Mouse (Mus musculus) cortical plate, adult 2 months (tissue): ENCODE measurements around the gene Cmya5.
A peak's percentile ranks its signal among the peaks of the same experiment; 100 is the strongest.

Experiments used
- CTCF ChIP-seq: fragments of 200-500 bp; IDR thresholded peaks from 2 replicates; pipeline ENCODE4 v1.5.1; 2011; ENCODE audit warnings: mild to moderate bottlenecking, control low read depth, low read length; ENCODE audit not compliant: insufficient read depth; ENCODE audit errors: extremely low read depth
- POLR2A ChIP-seq: fragments of 200-500 bp; IDR thresholded peaks from 2 replicates; pipeline ENCODE4 v1.6.1; 2011; ENCODE audit warnings: mild to moderate bottlenecking, low read length, control low read depth; ENCODE audit not compliant: insufficient read depth; ENCODE audit errors: extremely low read depth

- TF ChIP-seq CTCF (0 out of 2 replicates have a peak, but pooled peaks have one; percentile 5), POLR2A (no peak)
Measured at GRCm38 (mm10) chr13:93069481-93069880, 75.0 kb downstream of the Cmya5 start.
